Mouse (Mus musculus) heart, adult 2 months (tissue): ENCODE data around the gene C9orf72. TPM values are rescaled to one million over a fixed set of nuclear protein-coding genes. Genes with fewer than 3 reads are reported as not detected.

Experiments
- DNase-seq, 2 experiments: peaks; one replicate each; pipeline ENCODE4 v3.0.0; 2021
- H3K27ac ChIP-seq: fragments of 200-600 bp; 2 replicates; pipeline ENCODE4 v1.8.1; 2022
- H3K27me3 ChIP-seq: fragments of 200-500 bp; 2 replicates; pipeline ENCODE4 v1.6.1; 2012; ENCODE audit warnings: mild to moderate bottlenecking, low read length, inconsistent platforms, mixed read lengths; ENCODE audit not compliant: control insufficient read depth, insufficient read depth
- H3K36me3 ChIP-seq: fragments of 200-500 bp; 2 replicates; pipeline ENCODE4 v1.6.1; 2012; ENCODE audit warnings: low read length, inconsistent platforms; ENCODE audit not compliant: control insufficient read depth, insufficient read depth
- H3K4me1 ChIP-seq: fragments of 200-500 bp; 2 replicates; pipeline ENCODE4 v1.6.1; 2011; ENCODE audit warnings: low read length; ENCODE audit not compliant: control insufficient read depth, insufficient read depth
- H3K4me3 ChIP-seq: fragments of 200-600 bp; 2 replicates; pipeline ENCODE4 v1.8.1; 2022
- H3K79me2 ChIP-seq: fragments of 200-500 bp; replicated peaks from 2 replicates; pipeline ENCODE4 v1.6.1; 2012; ENCODE audit warnings: mild to moderate bottlenecking, inconsistent platforms, low read length, moderate library complexity, mixed read lengths; ENCODE audit not compliant: control insufficient read depth, insufficient read depth
- H3K9ac ChIP-seq: fragments of 200-500 bp; 2 replicates; pipeline ENCODE4 v1.6.1; 2012; ENCODE audit warnings: low read depth, mild to moderate bottlenecking, control low read depth, inconsistent platforms, low read length, mixed read lengths
- CTCF ChIP-seq: fragments of 200-600 bp; IDR thresholded peaks from 2 replicates; pipeline ENCODE4 v1.8.1; 2022; ENCODE audit warnings: antibody characterized with exemption, mild to moderate bottlenecking, moderate library complexity
- EP300 ChIP-seq: fragments of 200-500 bp; IDR thresholded peaks from 2 replicates; pipeline ENCODE4 v1.6.1; 2011; ENCODE audit warnings: low read depth, low read length, control low read depth; ENCODE audit not compliant: insufficient read depth
- POLR2A ChIP-seq: fragments of 200-500 bp; IDR thresholded peaks from 2 replicates; pipeline ENCODE4 v1.6.1; 2011; ENCODE audit warnings: mild to moderate bottlenecking, low read depth, low read length, control low read depth; ENCODE audit not compliant: insufficient read depth
- WGBS: fragments of 180-500 bp; shearing (Covaris S2); methylation state at CpG from one replicate; pipeline ENCODE4 v1.1.7; 2018; 5-methylcytosine and 5-hydroxymethylcytosine counted together
- intact Hi-C: fragments of 180-260 bp; cut with DNase I; formaldehyde crosslinking; loops from one replicate; pipeline ENCODE4 v1.15.1; 2025
- polyA plus RNA-seq: library from polyadenylated mRNA; depleted of rRNA; stranded (reverse); fragments of >200 nt; gene quantifications from 2 replicates; pipeline ENCODE4 v1.2.3, GENCODE M21; 2012
- total RNA-seq, 2 experiments: library from RNA; stranded (reverse); gene quantifications; 2 replicates each; pipeline ENCODE4 v1.2.3; 2021

Gene C9orf72
- total and polyA plus RNA-seq, 3 experiments: 11.6 to 24.2 (median 22.4) TPM

DNA sequence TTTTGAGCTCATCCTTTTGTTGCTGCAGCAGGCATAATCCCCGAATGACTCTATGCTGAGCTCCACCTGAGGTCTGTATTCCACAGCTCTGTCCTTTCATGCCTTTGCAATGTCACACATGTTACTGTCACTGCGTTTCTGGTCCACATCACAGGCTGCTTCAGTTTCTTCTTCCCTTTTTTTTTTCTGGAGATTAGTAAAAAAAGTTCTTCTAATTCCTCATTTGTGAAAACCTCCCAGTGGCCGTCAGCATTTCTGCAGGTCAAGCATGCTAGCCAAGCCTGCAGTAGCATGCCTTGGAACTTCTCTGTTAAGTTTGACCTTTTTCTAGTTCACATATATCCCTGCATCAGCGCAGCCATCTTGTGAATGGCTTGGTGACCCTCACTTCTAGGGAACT is 4.1 kb downstream of the C9orf72 start:
- H3K27ac ChIP-seq: no peak overlapping the region
- 0 out of 2 replicates have a peak, but pooled peaks cover 2% of the 10 kb centered on the region for H3K79me2 ChIP-seq
- no peaks in the 10 kb centered on the region for H3K27me3 ChIP-seq
- peak; percentile 28 for TF ChIP-seq CTCF
- TF ChIP-seq POLR2A: no peak
- TF ChIP-seq EP300: no peak
- WGBS: 60% methylated on average over 4 of the region's 4 CpGs
- peaks cover 18% of the 10 kb centered on the region for H3K36me3 ChIP-seq
- H3K4me3 ChIP-seq: no peak overlapping the region
- peaks cover 8% of the 10 kb centered on the region for H3K4me1 ChIP-seq
- intact Hi-C loops: no loop called here
- DNase-seq: peak in 1 of 2 experiments; percentile 19
- H3K9ac ChIP-seq: no peak overlapping the region

GRCm38 (mm10) chr4:35221131-35221530 is 4.8 kb downstream of the C9orf72 start:
- peaks cover 8% of the 10 kb centered on the region for H3K4me1 ChIP-seq
- H3K36me3 ChIP-seq: peaks cover 18% of the 10 kb centered on the region
- H3K4me3 ChIP-seq: no peak overlapping the region
- H3K27me3 ChIP-seq: no peaks in the 10 kb centered on the region
- H3K9ac ChIP-seq: no peak overlapping the region
- DNase-seq: no peak
- TF ChIP-seq POLR2A: no peak
- no peak for TF ChIP-seq CTCF
- no peak for TF ChIP-seq EP300
- H3K79me2 ChIP-seq: 0 out of 2 replicates have a peak, but pooled peaks cover 2% of the 10 kb centered on the region
- 63% methylated on average over 2 of the region's 2 CpGs for WGBS
- intact Hi-C loops: no loop called here
- H3K27ac ChIP-seq: no peak overlapping the region

- intact Hi-C loops: no loop called here
- no peak for TF ChIP-seq POLR2A
- Histone ChIP-seq H3K27ac (peak overlapping the region; percentile 56), H3K9ac (no peak overlapping the region), H3K36me3 (peaks cover 18% of the 10 kb centered on the region), H3K4me1 (peaks cover 8% of the 10 kb centered on the region), H3K4me3 (no peak overlapping the region), H3K27me3 (no peaks in the 10 kb centered on the region), H3K79me2 (0 out of 2 replicates have a peak, but pooled peaks cover under 1% of the 10 kb centered on the region)
- WGBS: 43% methylated on average over 6 of the region's 6 CpGs
- no peak for DNase-seq
Measured at GRCm38 (mm10) chr4:35220108-35220731, 5.8 kb downstream of the C9orf72 start.

GRCm38 (mm10) chr4:35204659-35205058 is 21.3 kb downstream of the C9orf72 start:
- H3K27ac ChIP-seq: no peak overlapping the region
- 84% methylated on average over 7 of the region's 7 CpGs for WGBS
- no peak overlapping the region for H3K4me3 ChIP-seq
- no peak overlapping the region for H3K9ac ChIP-seq
- no peak for DNase-seq
- H3K27me3 ChIP-seq: no peaks in the 10 kb centered on the region
- H3K4me1 ChIP-seq: no peaks in the 10 kb centered on the region
- no peaks in the 10 kb centered on the region for H3K79me2 ChIP-seq
- intact Hi-C loops: no loop called here
- no peaks in the 10 kb centered on the region for H3K36me3 ChIP-seq
- TF ChIP-seq POLR2A (no peak), CTCF (no peak), EP300 (no peak)

DNA sequence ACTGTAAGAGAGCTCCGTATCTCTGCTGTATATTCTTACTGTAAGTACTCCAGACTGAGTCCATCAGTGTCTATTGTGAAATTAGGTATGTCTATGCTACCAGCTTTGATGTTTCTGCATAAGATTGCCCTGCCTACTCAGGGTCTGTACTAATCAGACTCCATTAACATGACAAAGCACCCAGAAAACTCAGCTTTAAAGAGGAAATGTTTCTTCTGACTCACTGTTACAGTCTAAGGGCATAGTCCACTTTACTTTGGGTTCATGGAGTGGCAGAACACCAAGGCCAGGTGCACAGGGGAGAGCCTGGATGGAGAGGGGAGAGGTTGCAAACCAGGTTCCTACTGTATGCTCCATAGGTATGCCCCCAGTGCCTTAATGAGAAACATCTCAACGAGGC is 22.3 kb downstream of the C9orf72 start:
- H3K27me3 ChIP-seq: no peaks in the 10 kb centered on the region
- H3K4me3 ChIP-seq: no peak overlapping the region
- H3K79me2 ChIP-seq: no peaks in the 10 kb centered on the region
- H3K4me1 ChIP-seq: no peaks in the 10 kb centered on the region
- TF ChIP-seq EP300: no peak
- no peak for TF ChIP-seq CTCF
- TF ChIP-seq POLR2A: no peak
- DNase-seq: no peak
- intact Hi-C loops: no loop called here
- 93% methylated on average over 2 of the region's 2 CpGs for WGBS
- H3K27ac ChIP-seq: no peak overlapping the region
- H3K9ac ChIP-seq: no peak overlapping the region
- no peaks in the 10 kb centered on the region for H3K36me3 ChIP-seq

GRCm38 (mm10) chr4:35201700-35202099 is 24.3 kb downstream of the C9orf72 start:
- no peak for TF ChIP-seq CTCF
- no peak for TF ChIP-seq POLR2A
- TF ChIP-seq EP300: no peak
- 74% methylated on average over 5 of the region's 5 CpGs for WGBS
- Histone ChIP-seq H3K4me3 (no peak overlapping the region), H3K9ac (no peak overlapping the region), H3K79me2 (no peaks in the 10 kb centered on the region), H3K4me1 (no peaks in the 10 kb centered on the region), H3K27ac (no peak overlapping the region), H3K27me3 (no peaks in the 10 kb centered on the region), H3K36me3 (no peaks in the 10 kb centered on the region)
- intact Hi-C loops: no loop called here
- no peak for DNase-seq
